Mouse (Mus musculus): ENCODE data around the gene Gm20388.

Gm20388 gene

DNA sequence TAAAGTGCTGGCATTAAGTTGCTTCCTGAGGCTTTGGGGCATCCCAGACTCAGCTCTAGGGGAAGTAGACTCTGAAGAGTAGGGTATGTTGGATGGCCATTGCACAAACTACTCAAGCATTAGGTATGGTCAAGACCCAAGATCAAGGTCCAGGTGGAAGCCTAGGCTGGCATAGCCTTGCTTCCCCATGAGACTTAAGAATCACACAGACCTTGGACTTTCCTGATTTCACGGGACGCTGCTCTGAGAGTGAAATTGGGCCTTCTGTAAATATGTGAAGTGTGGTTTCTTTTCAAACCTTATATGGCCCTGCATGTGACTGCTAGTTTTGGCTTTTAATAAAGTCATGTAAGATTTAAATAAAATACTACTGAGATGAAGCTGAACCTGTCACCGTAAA is 2662.1 kb downstream of the Gm20388 start:
- DNase-seq: no peak

GRCm38 (mm10) chr8:122573176-122573575 is 2662.5 kb downstream of the Gm20388 start:
- peak in 1 of 2 experiments; percentile 36 for DNase-seq

GRCm38 (mm10) chr8:122573577-122573976 is 2662.9 kb downstream of the Gm20388 start:
- no peak for DNase-seq

- no peak for DNase-seq
Observed at GRCm38 (mm10) chr8:122574264-122574663, 2663.6 kb downstream of the Gm20388 start.

DNA sequence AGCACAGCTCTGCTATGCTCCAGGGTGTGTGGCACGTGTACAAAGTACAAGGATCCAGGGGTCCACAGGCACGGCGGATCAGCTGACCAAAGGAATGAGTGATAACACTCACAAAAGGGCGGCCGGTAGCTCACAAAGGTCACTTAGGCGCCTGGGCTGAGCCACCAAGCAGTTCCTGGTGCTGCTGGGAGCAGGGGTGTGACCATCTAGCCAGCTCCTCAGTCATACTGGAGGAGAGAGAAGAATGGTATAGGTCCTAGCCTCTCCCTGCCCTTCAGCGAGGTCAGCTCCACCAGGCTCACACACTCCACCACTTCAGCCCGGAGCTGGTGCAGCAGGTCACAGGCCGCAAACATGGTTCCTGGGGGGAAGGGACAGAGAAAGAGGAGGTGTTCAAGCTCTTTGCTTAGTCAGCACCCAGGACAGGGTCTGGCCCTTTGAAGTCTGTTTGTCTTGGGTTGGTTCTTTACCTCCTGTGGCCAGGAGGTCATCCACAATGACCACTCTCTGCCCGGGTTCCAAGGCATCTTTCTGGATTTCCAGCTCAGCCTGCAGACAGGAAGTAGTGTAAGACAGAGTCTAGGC is 2664.1 kb downstream of the Gm20388 start:
- no peak for DNase-seq

DNA sequence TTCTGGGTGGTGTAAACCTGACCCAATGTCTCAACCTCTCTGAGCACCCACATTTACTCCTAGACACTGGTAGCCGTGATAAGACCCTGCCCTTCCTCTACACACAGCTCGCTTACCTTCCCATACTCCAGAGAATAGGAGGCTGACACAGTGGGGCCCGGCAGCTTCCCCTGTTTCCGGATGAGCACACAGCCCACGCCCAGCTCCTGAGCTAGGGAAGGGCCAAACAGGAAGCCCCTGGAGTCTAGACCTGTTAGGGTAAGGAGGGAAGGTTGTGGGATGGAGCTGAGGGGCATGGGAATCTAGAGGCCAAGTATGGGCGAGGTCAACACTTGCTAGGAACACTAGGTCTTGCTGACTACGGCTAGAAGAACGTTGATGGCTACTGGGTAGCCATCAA is 2664.6 kb downstream of the Gm20388 start:
- DNase-seq: no peak

- peak; percentile 38 to 49 for DNase-seq
Observed at GRCm38 (mm10) chr8:122575735-122576647, 2665.3 kb downstream of the Gm20388 start.

DNA sequence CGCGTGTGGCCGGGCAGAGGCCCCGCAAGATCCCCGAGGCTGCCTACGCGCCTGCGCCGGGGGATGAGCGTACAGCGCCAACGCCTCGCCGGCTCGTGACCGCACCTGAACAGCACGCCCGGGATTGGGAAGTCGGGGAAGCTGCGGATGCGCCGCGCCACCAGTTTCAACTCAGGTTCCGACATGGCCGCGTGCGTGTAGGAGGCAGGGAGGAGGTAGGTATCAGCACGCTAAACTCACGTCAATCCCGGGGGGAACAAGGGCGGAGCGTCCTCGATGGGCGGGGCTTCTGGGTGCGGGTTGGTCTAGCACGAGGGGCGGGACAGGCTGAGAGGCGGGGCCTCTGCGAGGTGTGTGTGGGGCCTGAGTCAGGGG is 2666.0 kb downstream of the Gm20388 start, which contains the start of gene Aprt:
Gene Aprt (minus strand): TSS at position 262 of the 375 bp plus-strand sequence.
- DNase-seq: peak; percentile 94 to 95

GRCm38 (mm10) chr8:122577116-122577515 is 2666.5 kb downstream of the Gm20388 start:
- DNase-seq: no peak

- no peak for DNase-seq
Observed at GRCm38 (mm10) chr8:122579196-122579595, 2668.6 kb downstream of the Gm20388 start.

GRCm38 (mm10) chr8:122580926-122581325 is 2670.3 kb downstream of the Gm20388 start:
- DNase-seq: no peak

DNA sequence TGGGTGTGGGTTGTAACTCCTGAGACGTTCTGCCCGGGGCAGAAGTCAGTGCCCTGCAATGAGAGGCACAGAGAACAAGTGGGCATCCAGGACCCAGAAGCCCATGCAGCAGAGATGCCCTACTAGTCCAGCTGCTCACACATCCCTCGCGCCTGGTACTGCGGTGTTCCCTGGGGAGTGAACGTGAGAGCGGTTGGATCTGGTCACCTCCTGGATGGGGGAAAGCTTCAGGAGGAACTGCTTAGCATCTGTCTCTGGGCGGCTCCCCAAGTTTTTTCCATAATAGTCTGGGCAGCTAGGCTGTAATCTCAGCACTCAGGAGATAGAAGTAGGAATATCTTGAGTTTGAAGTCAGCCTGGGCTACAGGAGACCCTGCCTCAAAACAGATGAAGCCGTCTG is 2674.3 kb downstream of the Gm20388 start:
- no peak for DNase-seq

DNA sequence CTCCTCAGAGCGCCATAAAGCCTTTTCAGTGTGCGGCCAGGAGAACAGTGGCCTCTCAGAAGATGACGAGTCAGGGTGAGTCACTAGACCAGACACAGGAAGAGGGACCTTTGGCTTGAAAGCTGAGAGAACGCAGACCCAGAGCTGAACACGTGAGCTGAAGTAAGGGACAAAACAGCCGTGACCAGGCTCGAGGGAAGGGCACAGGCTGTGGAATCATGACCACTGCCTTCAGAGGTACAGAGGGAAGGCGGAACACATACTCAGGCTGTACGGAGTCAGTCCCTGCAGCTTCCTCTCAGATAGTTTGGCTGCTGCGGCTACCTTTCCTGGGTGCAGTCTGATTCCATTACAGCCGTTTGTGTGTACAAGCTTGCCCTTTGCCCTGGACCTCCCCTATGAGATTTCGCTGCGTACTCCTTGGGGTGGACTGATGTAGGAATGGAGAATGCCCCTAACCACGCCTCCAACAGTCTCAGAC is 2674.8 kb downstream of the Gm20388 start:
- no peak for DNase-seq

DNA sequence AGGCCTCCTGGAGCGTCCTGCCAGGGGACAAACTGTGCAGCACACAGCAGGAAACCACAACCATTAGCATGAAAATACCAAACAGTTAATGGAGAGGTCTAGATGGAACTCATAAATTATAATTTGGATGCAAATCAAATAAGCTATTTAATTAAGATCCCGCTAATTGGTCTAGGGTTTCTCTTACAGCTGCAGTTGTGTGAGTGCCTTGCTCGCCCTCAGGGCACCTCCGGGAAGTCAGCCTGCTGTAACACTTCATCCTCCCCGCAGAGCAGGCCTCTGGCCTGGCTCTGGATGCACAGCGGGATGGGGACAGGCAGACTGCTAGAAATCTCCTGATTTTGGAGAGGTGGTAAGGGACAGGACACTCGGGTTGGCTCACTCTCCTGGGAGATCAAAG is 2675.5 kb downstream of the Gm20388 start:
- DNase-seq: no peak

- DNase-seq: no peak
Observed at GRCm38 (mm10) chr8:122586749-122587148, 2676.1 kb downstream of the Gm20388 start.

DNA sequence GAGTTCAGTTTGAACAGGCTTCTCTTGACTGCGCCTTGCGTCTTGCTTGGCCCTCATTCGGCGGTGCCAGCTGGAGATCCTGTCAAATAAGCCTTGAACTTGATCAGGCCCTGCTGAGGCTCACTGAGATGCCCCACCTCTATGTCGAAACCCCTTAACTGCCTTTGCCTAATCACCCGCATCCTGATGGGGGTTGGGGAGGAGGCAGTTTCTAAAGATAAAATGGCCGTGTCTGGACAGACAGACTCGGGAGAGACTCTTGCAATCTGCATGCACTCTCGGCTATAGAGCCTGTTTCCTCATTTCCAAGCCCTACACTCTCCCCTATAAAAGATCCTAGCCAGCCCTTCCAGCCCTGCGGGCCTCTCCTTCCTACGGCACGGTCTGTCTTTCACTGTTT is 2682.6 kb downstream of the Gm20388 start:
- DNase-seq: no peak

- peak; percentile 59 to 70 for DNase-seq
Observed at GRCm38 (mm10) chr8:122593783-122594507, 2683.3 kb downstream of the Gm20388 start.

- no peak for DNase-seq
Observed at GRCm38 (mm10) chr8:122596031-122596430, 2685.4 kb downstream of the Gm20388 start.

DNA sequence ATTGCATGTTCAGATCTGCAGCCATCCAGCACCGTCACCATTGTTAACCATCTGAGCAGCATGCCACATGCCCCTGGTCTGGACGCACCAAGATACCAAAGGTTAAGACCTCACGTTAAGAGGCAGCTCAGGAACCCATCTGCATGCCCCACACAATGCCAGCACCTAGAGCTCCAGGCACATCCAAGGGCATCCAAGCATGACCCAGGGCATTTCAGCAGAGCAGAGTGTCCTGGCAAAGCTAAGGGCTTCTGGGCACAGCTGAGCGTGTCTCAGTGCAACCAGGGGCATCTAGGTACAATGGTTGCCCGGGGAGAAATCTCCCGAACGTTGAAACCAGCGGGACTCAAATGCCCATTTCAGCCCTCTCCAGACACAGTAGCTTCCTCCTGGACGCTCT is 2690.0 kb downstream of the Gm20388 start:
- no peak for DNase-seq

DNA sequence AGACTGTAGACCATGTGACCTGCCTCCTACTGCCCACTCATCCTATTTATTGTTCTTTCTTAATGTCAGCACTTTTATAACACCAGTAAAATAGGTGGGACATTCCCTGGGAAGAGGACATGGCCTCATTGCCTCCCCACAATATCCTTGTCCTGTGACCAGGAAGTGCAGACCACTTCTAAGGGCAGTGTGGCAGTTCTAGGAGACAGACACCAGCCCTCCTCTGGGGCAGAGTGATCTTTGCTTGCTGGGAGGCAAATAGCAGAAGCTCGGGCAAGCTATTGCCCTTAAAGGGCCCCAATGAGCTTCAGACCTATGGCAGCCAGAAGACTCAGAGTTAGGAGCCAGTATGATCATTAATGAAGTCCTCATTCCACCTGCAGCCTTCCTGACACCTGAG is 2694.0 kb downstream of the Gm20388 start:
- DNase-seq: no peak

GRCm38 (mm10) chr8:122605367-122605766 is 2694.7 kb downstream of the Gm20388 start:
- DNase-seq: no peak

DNA sequence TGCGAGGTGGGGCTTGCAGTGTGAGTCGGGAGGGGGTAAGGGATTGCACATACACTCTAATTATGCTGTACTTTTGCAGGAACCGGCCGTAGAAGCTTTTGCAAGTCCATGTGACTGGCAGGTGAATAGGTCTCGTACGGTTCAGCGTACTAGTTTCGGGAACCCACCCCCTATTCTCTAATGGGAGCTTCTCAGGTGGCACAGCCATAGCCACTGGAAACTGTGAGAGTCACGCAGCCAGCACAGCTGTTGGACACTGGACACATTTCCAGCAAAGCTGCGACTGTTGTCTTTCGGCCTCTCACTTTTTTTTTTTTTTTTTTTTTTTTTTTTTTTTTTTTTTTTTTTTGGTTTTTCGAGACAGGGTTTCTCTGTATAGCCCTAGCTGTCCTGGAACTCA is 2696.2 kb downstream of the Gm20388 start:
- DNase-seq: no peak

DNA sequence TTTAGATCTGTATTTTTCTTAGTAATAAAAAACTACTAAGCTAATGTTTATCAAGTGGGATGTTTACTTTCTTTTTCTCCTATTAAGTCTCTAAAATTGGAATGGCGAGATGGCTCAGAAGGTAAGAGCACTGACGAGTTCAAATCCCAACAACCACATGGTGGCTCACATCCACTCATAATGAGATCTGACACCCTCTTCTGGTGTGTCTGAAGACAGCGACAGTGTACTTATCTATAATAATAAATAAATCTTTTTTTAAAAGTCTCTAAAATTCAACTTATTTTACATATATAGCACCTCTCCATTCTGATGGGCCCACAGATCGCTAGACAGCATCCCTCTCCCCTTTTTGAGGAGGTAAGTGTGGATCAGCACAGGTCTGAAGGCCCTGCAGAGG is 2699.6 kb downstream of the Gm20388 start:
- no peak for DNase-seq
